Mouse (Mus musculus) urinary bladder, postnatal 14 days (tissue): ENCODE data around the gene Nfe2l3.
"Not testable (repeated sequence)": the region's sequence is repeated elsewhere in the genome, so short reads cannot be mapped to it uniquely, and the experiment has no call there.

Experiments used
- DNase-seq: peaks from one replicate; pipeline ENCODE4 v3.0.0; 2021; ENCODE audit warnings: low spot score

Nfe2l3 gene

GRCm38 (mm10) chr6:51432535-51433397 lies at the start of gene Nfe2l3:
Gene Nfe2l3 (plus strand): TSS chr6:51432670.
- DNase-seq: peak; percentile 85

GRCm38 (mm10) chr6:51383769-51384755 lies 48.4 kb upstream of the Nfe2l3 start:
- peak; percentile 93 for DNase-seq

- DNase-seq: no peak
These were observed 42.0 kb upstream of the Nfe2l3 start for GRCm38 (mm10) chr6:51390505-51390904.

- no peak for DNase-seq
These were observed 40.5 kb upstream of the Nfe2l3 start for GRCm38 (mm10) chr6:51391816-51392490.

GRCm38 (mm10) chr6:51393341-51394128 lies 38.9 kb upstream of the Nfe2l3 start:
- DNase-seq: no peak

- not testable (repeated sequence) for DNase-seq
These were observed 38.1 kb upstream of the Nfe2l3 start for GRCm38 (mm10) chr6:51394367-51394766.

- DNase-seq: not testable (repeated sequence)
These were observed 37.5 kb upstream of the Nfe2l3 start for GRCm38 (mm10) chr6:51394963-51395362.

- no peak for DNase-seq
These were observed 37.0 kb upstream of the Nfe2l3 start for GRCm38 (mm10) chr6:51395486-51395885.

GRCm38 (mm10) chr6:51399113-51399518 lies 33.4 kb upstream of the Nfe2l3 start:
- DNase-seq: peak; percentile 69

- DNase-seq: peak; percentile 72
These were observed 31.2 kb upstream of the Nfe2l3 start for GRCm38 (mm10) chr6:51401294-51401693.

GRCm38 (mm10) chr6:51403598-51403997 lies 28.9 kb upstream of the Nfe2l3 start:
- DNase-seq: no peak

- no peak for DNase-seq
These were observed 28.0 kb upstream of the Nfe2l3 start for GRCm38 (mm10) chr6:51404502-51404901.

GRCm38 (mm10) chr6:51416433-51416832 lies 16.0 kb upstream of the Nfe2l3 start:
- DNase-seq: no peak

- no peak for DNase-seq
These were observed 15.0 kb upstream of the Nfe2l3 start for GRCm38 (mm10) chr6:51417306-51417936.

- no peak for DNase-seq
These were observed 8.9 kb upstream of the Nfe2l3 start for GRCm38 (mm10) chr6:51423466-51424122.

- DNase-seq: no peak
These were observed 7.9 kb upstream of the Nfe2l3 start for GRCm38 (mm10) chr6:51424537-51424936.

GRCm38 (mm10) chr6:51434270-51434669 lies 1.8 kb downstream of the Nfe2l3 start:
- DNase-seq: peak; percentile 20

GRCm38 (mm10) chr6:51437665-51438064 lies 5.2 kb downstream of the Nfe2l3 start:
- DNase-seq: peak; percentile 77

- no peak for DNase-seq
These were observed 6.4 kb downstream of the Nfe2l3 start for GRCm38 (mm10) chr6:51438826-51439330.
